Mouse (Mus musculus) neutrophil, adult 83 days (primary cell): ENCODE results near the gene Gm26965. TPM values are rescaled to one million over a fixed set of nuclear protein-coding genes. Genes with fewer than 3 reads are reported as not detected.

Source experiments
- total RNA-seq, 2 experiments: library from RNA; stranded (reverse); gene quantifications; one replicate each; pipeline ENCODE4 v1.2.4; 2023

Gm26965 gene
- total RNA-seq = not detected

DNA sequence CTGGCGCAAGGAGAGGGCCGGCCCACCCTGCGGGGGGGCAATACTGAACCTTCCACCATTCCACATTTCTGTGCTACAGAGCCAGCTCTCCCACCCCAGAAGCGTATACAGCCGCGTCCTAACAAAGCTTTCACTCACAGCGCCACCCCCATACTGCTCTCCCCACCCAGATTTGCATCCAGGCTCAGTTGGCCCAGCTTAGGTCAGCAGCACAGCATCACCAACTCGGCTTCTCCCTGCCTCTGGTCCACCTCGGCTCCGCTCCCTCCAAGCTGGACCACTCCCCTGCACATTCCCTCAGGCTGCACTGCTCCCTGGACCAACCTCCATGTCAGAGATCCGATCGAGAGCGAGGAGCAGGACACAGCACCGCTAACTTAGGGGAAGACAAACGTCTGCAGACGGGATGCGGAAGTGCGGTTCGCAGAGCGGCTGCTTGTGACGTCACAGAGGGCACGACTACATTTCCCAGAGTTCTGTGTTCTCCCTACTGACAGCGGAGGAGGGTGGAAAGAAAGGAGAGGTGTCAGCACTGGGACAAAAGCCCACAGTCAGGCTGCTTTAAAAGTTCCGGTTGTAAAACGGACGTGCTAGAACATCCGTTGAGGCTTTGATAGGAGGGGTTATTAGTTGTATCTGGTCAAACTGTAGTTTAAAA is at the start of gene Gm26965, which contains the start of gene Zfp87:
Gm26965 (minus strand) TSS at position 399 of the 658 bp plus-strand sequence.
Zfp87 (minus strand) TSS at position 425 of the 658 bp plus-strand sequence.

DNA sequence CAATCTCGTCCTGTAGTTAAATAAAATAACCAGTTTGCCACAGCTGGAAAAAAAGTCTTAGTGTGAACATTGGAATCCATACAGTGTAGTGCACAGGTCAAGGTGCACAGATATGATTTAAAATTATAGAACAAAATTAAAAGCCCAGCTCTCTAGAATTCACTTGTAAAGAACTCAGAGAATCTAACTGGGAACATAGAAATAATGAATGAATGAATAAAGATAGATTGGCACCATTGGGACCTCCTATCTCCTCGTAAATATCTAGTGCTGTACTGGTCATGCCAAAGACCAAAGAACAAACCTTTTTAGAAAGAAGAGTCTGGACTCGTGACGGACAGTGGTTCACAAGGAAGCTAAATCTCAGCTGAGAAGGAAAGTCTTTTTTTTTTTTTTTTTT is 27.8 kb upstream of the Gm26965 start, which contains the start of gene Zfp748:
Zfp748 (minus strand) TSS at position 101 of the 400 bp plus-strand sequence.

DNA sequence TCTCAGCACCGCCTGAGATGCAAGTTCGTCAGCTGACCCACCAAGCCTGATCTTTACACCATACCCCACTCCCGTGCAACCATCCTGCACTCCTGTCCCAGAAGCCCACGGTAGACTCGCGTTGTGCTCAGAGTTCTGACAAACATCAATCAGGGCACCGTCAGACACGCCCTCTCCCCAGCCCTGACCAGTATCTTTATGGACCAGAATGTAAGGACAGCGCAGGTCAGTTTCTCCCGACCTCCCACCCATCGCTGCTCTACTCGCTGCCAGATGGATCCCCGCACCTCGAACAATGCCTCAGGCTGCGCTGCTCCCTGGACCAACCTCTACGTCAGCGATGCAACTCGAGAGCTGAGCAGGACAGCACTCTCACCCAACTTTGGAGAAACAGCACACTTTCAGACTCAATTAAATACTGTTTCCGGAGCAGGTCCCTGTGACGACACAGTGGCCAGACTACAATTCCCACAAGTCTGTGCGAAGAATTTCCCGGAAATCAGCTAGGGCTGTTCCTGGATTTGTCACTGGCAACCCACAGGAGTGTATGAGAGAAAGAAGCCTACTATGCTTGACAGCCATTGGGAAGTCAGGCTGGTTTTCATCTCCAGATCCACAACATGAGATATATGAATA is 25.7 kb downstream of the Gm26965 start, which contains the start of gene Zfp58:
Zfp58 (minus strand) TSS at position 472 of the 636 bp plus-strand sequence.

DNA sequence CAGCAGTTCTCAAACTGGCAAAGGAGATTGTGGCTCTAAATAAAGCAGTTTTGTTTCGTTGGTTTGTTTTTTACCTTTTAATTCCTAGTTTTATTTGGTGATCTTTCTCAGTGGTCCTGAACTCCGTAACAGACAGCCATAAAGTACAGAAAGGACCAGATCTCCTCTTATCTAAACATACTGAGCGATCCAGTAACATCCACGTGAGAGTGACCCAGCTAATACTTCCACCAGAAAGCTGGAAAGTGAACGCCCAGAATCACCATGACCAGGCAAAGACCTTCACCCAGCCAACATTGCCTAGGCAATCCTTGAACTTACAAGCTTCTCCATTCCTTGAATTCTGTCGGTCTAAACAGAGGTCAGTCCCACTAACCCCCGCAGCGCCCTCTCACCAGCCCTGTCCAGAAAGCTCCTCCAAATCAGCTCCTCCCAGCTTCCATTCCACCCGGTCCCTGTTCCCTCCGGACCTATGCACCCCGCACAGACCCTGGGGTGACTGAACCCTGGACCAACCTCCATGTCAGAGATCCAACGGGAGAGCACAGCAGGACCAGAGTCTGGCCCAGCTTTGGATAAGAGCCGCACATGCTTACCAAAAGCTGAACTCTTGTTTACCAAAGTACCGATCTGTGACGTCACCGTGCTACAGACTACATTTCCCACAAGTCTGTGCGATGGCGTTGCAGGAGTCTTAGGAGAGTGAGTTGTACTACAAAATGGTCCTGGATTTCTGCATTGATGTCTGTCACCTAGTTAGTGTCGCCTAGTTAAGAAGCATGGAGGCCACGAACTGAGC is 42.1 kb downstream of the Gm26965 start, which contains the start of gene Zfp874b:
Zfp874b (minus strand) TSS at position 634 of the 799 bp plus-strand sequence.

DNA sequence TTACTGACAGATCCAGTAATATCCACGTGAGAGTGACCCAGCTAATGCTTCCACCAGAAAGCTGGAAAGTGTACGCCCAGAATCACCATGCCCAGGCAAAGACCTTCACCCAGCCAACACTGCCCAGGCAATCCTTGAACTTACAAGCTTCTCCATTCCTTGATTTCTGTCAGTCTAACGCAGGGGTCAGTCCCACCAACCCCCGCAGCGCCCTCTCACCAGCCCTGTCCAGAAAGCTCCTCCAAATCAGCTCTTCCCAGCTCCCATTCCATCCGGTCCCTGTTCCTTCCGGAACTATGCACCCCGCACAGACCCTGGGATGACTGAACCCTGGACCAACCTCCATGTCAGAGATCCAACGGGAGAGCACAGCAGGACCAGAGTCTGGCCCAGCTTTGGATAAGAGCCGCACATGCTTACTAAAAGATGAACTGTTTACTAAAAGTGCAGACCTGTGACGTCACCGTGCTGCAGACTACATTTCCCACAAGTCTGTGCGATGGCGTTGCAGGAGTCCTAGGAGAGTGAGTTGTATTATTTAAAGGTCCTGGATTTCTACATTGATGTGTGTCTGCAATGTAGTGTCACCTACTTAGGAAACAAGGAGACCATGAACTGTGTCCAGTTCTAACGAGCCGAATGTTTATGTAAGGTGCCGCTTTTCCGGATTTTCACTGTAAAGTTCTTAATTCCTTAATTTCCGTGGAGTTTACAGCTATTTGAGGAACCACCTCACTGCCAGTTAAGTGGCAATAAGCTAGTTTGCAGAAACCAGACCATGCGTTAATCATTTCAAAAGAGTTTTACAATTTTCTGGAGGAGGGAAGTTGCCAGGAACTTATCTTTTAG is 74.6 kb downstream of the Gm26965 start, which contains the start of gene Zfp874a:
Zfp874a (minus strand) TSS at position 453 of the 849 bp plus-strand sequence.

Other genes with a start within 250 kb of the Gm26965 start
- gene Zfp458, start 247.7 kb downstream of the Gm26965 start, total RNA-seq = 1 to 10 TPM; 1.5 to 2.0 TPM
- under 1 TPM in 1 of 2 experiments, not detected in 1; 0.46 TPM for gene Zfp457, start 219.7 kb downstream of the Gm26965 start, total RNA-seq
- gene Zfp595, start 193.6 kb downstream of the Gm26965 start, total RNA-seq = 1 to 10 TPM; 5.3 to 6.4 TPM
- 1 to 10 TPM in 1 of 2 experiments, not detected in 1; 3.0 TPM for gene Gm28044, start 165.6 kb downstream of the Gm26965 start, total RNA-seq
- 1 to 10 TPM; 6.1 to 7.3 TPM for gene Zfp953, start 165.5 kb downstream of the Gm26965 start, total RNA-seq
- 1 to 10 TPM in 1 of 2 experiments, under 1 TPM in 1; 0.90 to 1.8 TPM for gene Gm28041, start 150.4 kb downstream of the Gm26965 start, total RNA-seq
- 1 to 10 TPM; 1.1 to 1.7 TPM for gene Zfp456, start 150.3 kb downstream of the Gm26965 start, total RNA-seq
- 1 to 10 TPM; 4.0 to 4.2 TPM for gene Zfp429, start 126.3 kb downstream of the Gm26965 start, total RNA-seq
- under 1 TPM; 0.09 to 0.42 TPM for gene Zfp459, start 104.7 kb downstream of the Gm26965 start, total RNA-seq
- gene Zfp874a, start 74.5 kb downstream of the Gm26965 start, total RNA-seq = 1 to 10 TPM; 2.8 to 3.3 TPM
- gene Zfp874b, start 41.9 kb downstream of the Gm26965 start, total RNA-seq = 1 to 10 TPM; 6.6 to 9.1 TPM
- 1 to 10 TPM; 3.6 to 5.8 TPM for gene Zfp58, start 25.6 kb downstream of the Gm26965 start, total RNA-seq
- gene Zfp87, start within 50 bp of the Gm26965 start, total RNA-seq = 10 to 100 TPM; 10.9 to 14.0 TPM
- gene Zfp748, start 27.7 kb upstream of the Gm26965 start, total RNA-seq = 1 to 10 TPM; 5.7 to 5.9 TPM
- 1 to 10 TPM; 8.9 to 9.8 TPM for gene Zfp729b, start 83.6 kb upstream of the Gm26965 start, total RNA-seq
- under 1 TPM; 0.39 to 0.42 TPM for gene Gm49345, start 111.6 kb upstream of the Gm26965 start, total RNA-seq
- 10 to 100 TPM in 1 of 2 experiments, 1 to 10 TPM in 1; 9.4 to 11.5 TPM for gene Zfp729a, start 111.6 kb upstream of the Gm26965 start, total RNA-seq
- 1 to 10 TPM; 5.5 to 6.5 TPM for gene Zfp738, start 160.9 kb upstream of the Gm26965 start, total RNA-seq
- 1 to 10 TPM; 6.5 to 6.6 TPM for gene Zfp65, start 203.0 kb upstream of the Gm26965 start, total RNA-seq
- 1 to 10 TPM; 1.4 to 2.3 TPM for gene Zfp85, start 229.1 kb upstream of the Gm26965 start, total RNA-seq